Comparison of ENCODE assay signal across 8 mouse cellular contexts in genomic region chr1:60862951-60863461, GRCm38 (mm10). TPM values are rescaled to one million over a fixed set of nuclear protein-coding genes. Genes with fewer than 3 reads are reported as not detected.
DNase-seq lines count a peak whose midpoint lies in the region; ATAC-seq lines count a peak whose summit lies in the region.

No protein-coding gene starts in this region.

- no peak overlapping the region for H3K9ac ChIP-seq in hindbrain, embryonic 13.5 days
- no peak overlapping the region for H3K9ac ChIP-seq in hindbrain, embryonic 11.5 days (ENCODE audit: low read depth, low read length)
- no peak overlapping the region for H3K9ac ChIP-seq in intestine, embryonic 15.5 days
- no peak overlapping the region for H3K9ac ChIP-seq in liver, embryonic 15.5 days

- peaks cover 33% of the 10 kb centered on the region for H3K4me1 ChIP-seq in hindbrain, embryonic 13.5 days (replicated peaks)
- no peaks in the 10 kb centered on the region for H3K4me1 ChIP-seq in hindbrain, embryonic 11.5 days (replicated peaks; ENCODE audit: control insufficient read depth, insufficient read depth, low read length)
- peaks cover 8% of the 10 kb centered on the region; the same call in 1 of the 2 replicates for H3K4me1 ChIP-seq in intestine, embryonic 15.5 days (replicated peaks)
- H3K4me1 ChIP-seq in liver, embryonic 15.5 days (replicated peaks) = peaks cover 3% of the 10 kb centered on the region; the same call in 1 of the 2 replicates

- ATAC-seq in hindbrain, embryonic 13.5 days (ENCODE audit: low FRiP score) = no peak
- ATAC-seq in hindbrain, embryonic 11.5 days (ENCODE audit: low FRiP score) = no peak
- ATAC-seq in intestine, embryonic 15.5 days = peak; percentile 21
- ATAC-seq in liver, embryonic 15.5 days (ENCODE audit: insufficient read depth) = peak; percentile 46

- no peaks in the 10 kb centered on the region for H3K9me3 ChIP-seq in hindbrain, embryonic 13.5 days
- no peaks in the 10 kb centered on the region for H3K9me3 ChIP-seq in hindbrain, embryonic 11.5 days (ENCODE audit: control insufficient read depth, low read length)
- no peaks in the 10 kb centered on the region for H3K9me3 ChIP-seq in intestine, embryonic 15.5 days
- H3K9me3 ChIP-seq in liver, embryonic 15.5 days (replicated peaks) = no peaks in the 10 kb centered on the region

- H3K27ac ChIP-seq in hindbrain, embryonic 13.5 days = peak overlapping the region; percentile 68; the same call in 1 of the 2 replicates
- no peak overlapping the region for H3K27ac ChIP-seq in hindbrain, embryonic 11.5 days (ENCODE audit: low read depth, low read length)
- H3K27ac ChIP-seq in intestine, embryonic 15.5 days = no peak overlapping the region
- peak overlapping the region; percentile 0; the same call in 1 of the 2 replicates for H3K27ac ChIP-seq in liver, embryonic 15.5 days (replicated peaks)

- no peaks in the 10 kb centered on the region for H3K27me3 ChIP-seq in hindbrain, embryonic 13.5 days
- H3K27me3 ChIP-seq in hindbrain, embryonic 11.5 days (ENCODE audit: control insufficient read depth, insufficient read depth, low read length) = no peaks in the 10 kb centered on the region
- H3K27me3 ChIP-seq in intestine, embryonic 15.5 days (replicated peaks) = no peaks in the 10 kb centered on the region
- H3K27me3 ChIP-seq in liver, embryonic 15.5 days = no peaks in the 10 kb centered on the region; the same call in 1 of the 2 replicates

- no peak overlapping the region for H3K4me3 ChIP-seq in hindbrain, embryonic 13.5 days
- H3K4me3 ChIP-seq in hindbrain, embryonic 11.5 days (ENCODE audit: low read depth, low read length) = no peak overlapping the region
- H3K4me3 ChIP-seq in intestine, embryonic 15.5 days (replicated peaks) = no peak overlapping the region
- H3K4me3 ChIP-seq in liver, embryonic 15.5 days (replicated peaks) = no peak overlapping the region

- H3K36me3 ChIP-seq in hindbrain, embryonic 13.5 days = no peaks in the 10 kb centered on the region
- H3K36me3 ChIP-seq in hindbrain, embryonic 11.5 days (ENCODE audit: control insufficient read depth, insufficient read depth, low read length) = no peaks in the 10 kb centered on the region
- no peaks in the 10 kb centered on the region for H3K36me3 ChIP-seq in intestine, embryonic 15.5 days
- no peaks in the 10 kb centered on the region for H3K36me3 ChIP-seq in liver, embryonic 15.5 days (replicated peaks)

- no peak for DNase-seq in hindbrain, embryonic 11.5 days (ENCODE audit: low spot score)
- peak; percentile 68 for DNase-seq in gastrocnemius, adult 18-20 months (ENCODE audit: low spot score)
- no peak for DNase-seq in cerebellum, postnatal 10 days
- DNase-seq in frontal cortex, postnatal 14 days (ENCODE audit: low spot score in 2 of 2) = no peak
- DNase-seq in spleen, postnatal 10 days (ENCODE audit: low spot score in 2 of 2) = no peak

- 65% methylated on average over 13 of the region's 13 CpGs for WGBS in hindbrain, embryonic 13.5 days
- 56% methylated on average over 13 of the region's 13 CpGs for WGBS in hindbrain, embryonic 11.5 days
- WGBS in intestine, embryonic 15.5 days = 35% methylated on average over 13 of the region's 13 CpGs
- 12% methylated on average over 13 of the region's 13 CpGs for WGBS in liver, embryonic 15.5 days (ENCODE audit: insufficient replicate concordance)

- H3K4me2 ChIP-seq in hindbrain, embryonic 13.5 days = no peak overlapping the region
- no peak overlapping the region for H3K4me2 ChIP-seq in hindbrain, embryonic 11.5 days (replicated peaks; ENCODE audit: low read depth, low read length)
- H3K4me2 ChIP-seq in intestine, embryonic 15.5 days (replicated peaks) = peak overlapping the region; percentile 22; the same call in 1 of the 2 replicates
- H3K4me2 ChIP-seq in liver, embryonic 15.5 days = no peak overlapping the region; the same call in 1 of the 2 replicates

RNA-seq across cellular contexts. Expression of gene Ctla4, which starts 23.8 kb away (rescaled TPM):
- not detected in 2 replicates for polyA plus RNA-seq in hindbrain, embryonic 13.5 days (2015; fragmentation: Nextera tagmentation; extraction: Ambion mirVana)
- polyA plus RNA-seq in hindbrain, embryonic 11.5 days (2014; fragmentation: Nextera tagmentation; extraction: Ambion mirVana) = not detected in 2 replicates
- total RNA-seq in gastrocnemius, adult 18-20 months (2021) = under 1 TPM in 1 of 2 experiments, not detected in 1; 0.25 TPM
- polyA plus RNA-seq in intestine, embryonic 15.5 days (2015; fragmentation: Nextera tagmentation; extraction: Ambion mirVana) = not detected in 2 replicates
- polyA plus RNA-seq in liver, embryonic 15.5 days (2015; fragmentation: Nextera tagmentation; extraction: Ambion mirVana) = not detected in 2 replicates

Comparison
In these comparisons a context has a peak if more than half of its experiments do, and no peak if none do; other contexts are left out.
1. H3K27ac ChIP-seq: peak in hindbrain, embryonic 13.5 days (single experiment) and liver, embryonic 15.5 days (single experiment); none in hindbrain, embryonic 11.5 days (single experiment) and intestine, embryonic 15.5 days (single experiment).
2. ATAC-seq: peak in intestine, embryonic 15.5 days (single experiment) and liver, embryonic 15.5 days (single experiment); none in hindbrain, embryonic 13.5 days (single experiment) and hindbrain, embryonic 11.5 days (single experiment).